Mouse (Mus musculus): ENCODE results near the gene Wdr70.

DNA sequence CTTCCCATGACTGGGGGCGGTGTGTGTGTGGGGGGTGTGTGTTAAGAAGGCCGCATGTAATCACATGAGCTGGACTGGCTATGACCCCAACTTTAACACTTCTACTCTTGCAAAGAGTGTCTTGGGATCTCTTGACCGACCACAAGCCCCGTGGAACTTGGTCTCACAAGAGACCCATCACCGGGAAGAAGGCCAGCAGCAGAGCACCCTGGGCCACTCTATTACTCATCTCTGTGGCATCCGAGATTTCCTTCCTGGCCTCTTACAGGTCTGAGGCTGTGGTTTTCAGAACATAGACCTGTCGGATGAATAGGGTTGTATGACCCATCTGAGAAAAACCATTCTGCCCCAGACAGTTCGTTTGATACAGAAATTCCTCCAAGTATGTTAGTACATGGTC lies 212.4 kb downstream of the Wdr70 start:
- TF ChIP-seq GATA1 (IDR thresholded peaks at IDR 0.05; ENCODE audit: borderline replicate concordance, low read length), result no peak
- no peak for TF ChIP-seq FLI1 (IDR thresholded peaks at IDR 0.05; ENCODE audit: low read length)
